Mouse (Mus musculus) intestine, embryonic 16.5 days (tissue): ENCODE results near the gene Sept9. TPM values are rescaled to one million over a fixed set of nuclear protein-coding genes. Genes with fewer than 3 reads are reported as not detected.

Experiments
- ATAC-seq: fragments of 200-750 bp; cut with Nextera tagmentation; 2 replicates; pipeline ENCODE4 v1.8.0; 2017; ENCODE audit warnings: moderate TSS enrichment, moderate library complexity
- H3K27ac ChIP-seq: fragments of 300-500 bp; sonication (generic); 2 replicates; pipeline ENCODE4 v1.5.1; 2014; ENCODE audit warnings: mild to moderate bottlenecking, low read length
- H3K27me3 ChIP-seq: fragments of 300-500 bp; sonication (generic); replicated peaks from 2 replicates; pipeline ENCODE4 v1.6.1; 2014; ENCODE audit warnings: low read length, control low read depth, mixed read lengths; ENCODE audit not compliant: control insufficient read depth, insufficient read depth
- H3K36me3 ChIP-seq: fragments of 300-500 bp; sonication (generic); 2 replicates; pipeline ENCODE4 v1.6.1; 2014; ENCODE audit warnings: low read length, control low read depth; ENCODE audit not compliant: control insufficient read depth, insufficient read depth
- H3K4me1 ChIP-seq: fragments of 300-500 bp; sonication (generic); 2 replicates; pipeline ENCODE4 v1.6.1; 2014; ENCODE audit warnings: low read length, control low read depth, mixed read lengths; ENCODE audit not compliant: control insufficient read depth, insufficient read depth
- H3K4me2 ChIP-seq: fragments of 300-500 bp; sonication (generic); 2 replicates; pipeline ENCODE4 v1.6.1; 2014; ENCODE audit warnings: low read depth, low read length, control low read depth
- H3K4me3 ChIP-seq: fragments of 300-500 bp; sonication (generic); 2 replicates; pipeline ENCODE4 v1.5.1; 2014; ENCODE audit warnings: mild to moderate bottlenecking, low read length
- H3K9ac ChIP-seq: fragments of 300-500 bp; sonication (generic); 2 replicates; pipeline ENCODE4 v1.6.1; 2014; ENCODE audit warnings: low read depth, low read length
- H3K9me3 ChIP-seq: fragments of 300-500 bp; sonication (generic); 2 replicates; pipeline ENCODE4 v1.6.1; 2016; ENCODE audit warnings: low read length, control low read depth; ENCODE audit not compliant: control insufficient read depth
- WGBS: fragments of 180-500 bp; shearing (Covaris S2); extraction: QIAGEN DNeasy Blood & Tissue Kit; methylation state at CpG from one replicate; pipeline ENCODE4 v1.1.7; 2014; 5-methylcytosine and 5-hydroxymethylcytosine counted together
- polyA plus RNA-seq: library from polyadenylated mRNA; unstranded; fragments of >200 nt; fragmentation: Nextera tagmentation; extraction: Ambion mirVana; gene quantifications from 2 replicates; pipeline ENCODE4 v1.2.1, GENCODE M21; 2015

Gene Sept9
- polyA plus RNA-seq, 1 experiment from 2014 or later = 183 TPM

- peak; percentile 81 for ATAC-seq
- WGBS = 33% methylated on average over 7 of the region's 7 CpGs
- Histone ChIP-seq H3K9ac (no peak overlapping the region), H3K4me3 (no peak overlapping the region), H3K27ac (no peak overlapping the region), H3K9me3 (no peaks in the 10 kb centered on the region), H3K4me2 (no peak overlapping the region), H3K27me3 (peaks cover 18% of the 10 kb centered on the region), H3K36me3 (no peaks in the 10 kb centered on the region), H3K4me1 (peaks cover 17% of the 10 kb centered on the region; the same call in 1 of the 2 replicates)
Measured at GRCm38 (mm10) chr11:117398191-117398590, 198.7 kb downstream of the Sept9 start.

- Histone ChIP-seq H3K9ac (no peak overlapping the region), H3K9me3 (no peaks in the 10 kb centered on the region), H3K4me2 (no peak overlapping the region), H3K4me3 (no peak overlapping the region), H3K27ac (no peak overlapping the region), H3K27me3 (peaks cover 7% of the 10 kb centered on the region), H3K36me3 (no peaks in the 10 kb centered on the region), H3K4me1 (peaks cover 14% of the 10 kb centered on the region)
- 91% methylated on average over 10 of the region's 10 CpGs for WGBS
- no peak for ATAC-seq
Measured at GRCm38 (mm10) chr11:117401583-117402367, 202.3 kb downstream of the Sept9 start.

GRCm38 (mm10) chr11:117402550-117402949 is 203.1 kb downstream of the Sept9 start:
- peaks cover 7% of the 10 kb centered on the region for H3K27me3 ChIP-seq

GRCm38 (mm10) chr11:117403073-117403472 is 203.6 kb downstream of the Sept9 start:
- no peaks in the 10 kb centered on the region for H3K9me3 ChIP-seq
- no peaks in the 10 kb centered on the region for H3K36me3 ChIP-seq
- peaks cover 7% of the 10 kb centered on the region for H3K27me3 ChIP-seq
- WGBS = 89% methylated on average over 6 of the region's 6 CpGs
- no peak overlapping the region for H3K9ac ChIP-seq
- H3K4me1 ChIP-seq = peaks cover 23% of the 10 kb centered on the region
- no peak overlapping the region for H3K4me2 ChIP-seq
- ATAC-seq = no peak
- no peak overlapping the region for H3K4me3 ChIP-seq
- H3K27ac ChIP-seq = no peak overlapping the region

More at GRCm38 (mm10) chr11:117402550-117402949, 203.1 kb downstream of the Sept9 start:
- H3K4me3 ChIP-seq = no peak overlapping the region
- no peak overlapping the region for H3K27ac ChIP-seq
- no peak overlapping the region for H3K9ac ChIP-seq
- H3K4me2 ChIP-seq = no peak overlapping the region
- no peaks in the 10 kb centered on the region for H3K9me3 ChIP-seq
- no peaks in the 10 kb centered on the region for H3K36me3 ChIP-seq
- H3K4me1 ChIP-seq = peaks cover 22% of the 10 kb centered on the region
- 74% methylated on average over 11 of the region's 11 CpGs for WGBS
- ATAC-seq = no peak

GRCm38 (mm10) chr11:117403781-117404180 is 204.3 kb downstream of the Sept9 start:
- Histone ChIP-seq H3K36me3 (no peaks in the 10 kb centered on the region), H3K27ac (no peak overlapping the region), H3K4me3 (no peak overlapping the region), H3K4me2 (no peak overlapping the region), H3K9ac (no peak overlapping the region), H3K9me3 (no peaks in the 10 kb centered on the region), H3K4me1 (peaks cover 23% of the 10 kb centered on the region), H3K27me3 (peaks cover 13% of the 10 kb centered on the region)
- no peak for ATAC-seq
- WGBS = 41% methylated on average over 7 of the region's 7 CpGs

GRCm38 (mm10) chr11:117406711-117407110 is 207.2 kb downstream of the Sept9 start:
- 80% methylated on average over 1 of the region's 1 CpGs for WGBS
- Histone ChIP-seq H3K27me3 (peaks cover 19% of the 10 kb centered on the region), H3K36me3 (no peaks in the 10 kb centered on the region), H3K4me2 (no peak overlapping the region), H3K4me3 (no peak overlapping the region), H3K9me3 (no peaks in the 10 kb centered on the region), H3K9ac (no peak overlapping the region), H3K4me1 (peaks cover 23% of the 10 kb centered on the region), H3K27ac (no peak overlapping the region)
- no peak for ATAC-seq

- WGBS = 28% methylated on average over 4 of the region's 4 CpGs
- peak overlapping the region; percentile 14; the same call in 1 of the 2 replicates for H3K9ac ChIP-seq
- H3K4me3 ChIP-seq = peak overlapping the region; percentile 27; the same call in 1 of the 2 replicates
- H3K27ac ChIP-seq = no peak overlapping the region
- H3K4me2 ChIP-seq = no peak overlapping the region
- no peaks in the 10 kb centered on the region for H3K9me3 ChIP-seq
- ATAC-seq = peak; percentile 49; the same call in 1 of the 2 replicates
- peaks cover 23% of the 10 kb centered on the region for H3K4me1 ChIP-seq
- H3K27me3 ChIP-seq = peaks cover 21% of the 10 kb centered on the region
- H3K36me3 ChIP-seq = no peaks in the 10 kb centered on the region
Measured at GRCm38 (mm10) chr11:117407196-117407595, 207.7 kb downstream of the Sept9 start.

GRCm38 (mm10) chr11:117407651-117408441 is 208.4 kb downstream of the Sept9 start:
- Histone ChIP-seq H3K36me3 (no peaks in the 10 kb centered on the region), H3K4me3 (peak overlapping the region; percentile 27), H3K4me1 (peaks cover 23% of the 10 kb centered on the region), H3K27ac (no peak overlapping the region; the same call in 1 of the 2 replicates), H3K4me2 (peak overlapping the region; percentile 53), H3K9ac (peak overlapping the region; percentile 14; the same call in 1 of the 2 replicates), H3K9me3 (no peaks in the 10 kb centered on the region), H3K27me3 (peaks cover 23% of the 10 kb centered on the region)
- WGBS = under 1% methylated on average over 27 of the region's 28 CpGs
- ATAC-seq = peak; percentile 74

GRCm38 (mm10) chr11:117408442-117409031 is 209.1 kb downstream of the Sept9 start:
- H3K4me3 ChIP-seq = no peak overlapping the region
- ATAC-seq = no peak
- 12% methylated on average over 16 of the region's 16 CpGs for WGBS
- H3K36me3 ChIP-seq = no peaks in the 10 kb centered on the region
- H3K27ac ChIP-seq = no peak overlapping the region
- H3K4me1 ChIP-seq = peaks cover 23% of the 10 kb centered on the region
- no peak overlapping the region for H3K9ac ChIP-seq
- H3K9me3 ChIP-seq = no peaks in the 10 kb centered on the region
- peak overlapping the region; percentile 53 for H3K4me2 ChIP-seq
- H3K27me3 ChIP-seq = peaks cover 26% of the 10 kb centered on the region
